Mouse (Mus musculus): ENCODE measurements at regions not wholly inside any gene's neighbourhood (a gene's known extent, or its start where the extent isn't known, plus 50 kb on each side); places are given as distances from the start of the nearest gene placed in this dataset.

- peak; percentile 30 for DNase-seq
Measured at GRCm38 (mm10) chr3:104586342-104587175, 51.9 kb upstream of the Slc16a1 start.

- DNase-seq: no peak
Measured at GRCm38 (mm10) chr3:104585303-104585702, 53.2 kb upstream of the Slc16a1 start.

GRCm38 (mm10) chr3:104583236-104583635, 55.2 kb upstream of the Slc16a1 start:
- DNase-seq: no peak

- no peak for DNase-seq
Measured at GRCm38 (mm10) chr3:104582521-104582920, 55.9 kb upstream of the Slc16a1 start.

- no peak for DNase-seq
Measured at GRCm38 (mm10) chr3:104579186-104579585, 59.3 kb upstream of the Slc16a1 start.

GRCm38 (mm10) chr3:104578374-104578773, 60.1 kb upstream of the Slc16a1 start:
- DNase-seq: no peak

GRCm38 (mm10) chr3:104577228-104577927, 61.1 kb upstream of the Slc16a1 start:
- no peak for DNase-seq

GRCm38 (mm10) chr3:104573277-104573940, 61.7 kb upstream of the Lrig2 start:
- no peak for DNase-seq

GRCm38 (mm10) chr3:104571935-104572631, 60.4 kb upstream of the Lrig2 start:
- no peak for DNase-seq

- no peak for DNase-seq
Measured at GRCm38 (mm10) chr3:104565423-104566230, 53.9 kb upstream of the Lrig2 start.

- DNase-seq: no peak
Measured at GRCm38 (mm10) chr3:104564857-104565256, 53.1 kb upstream of the Lrig2 start.

GRCm38 (mm10) chr3:104561567-104561966, 49.8 kb upstream of the Lrig2 start:
- no peak for DNase-seq

Data from right cerebral cortex, adult 18-20 months (tissue).